ENCODE assay signal across 11 mouse cellular contexts in the genomic region with DNA sequence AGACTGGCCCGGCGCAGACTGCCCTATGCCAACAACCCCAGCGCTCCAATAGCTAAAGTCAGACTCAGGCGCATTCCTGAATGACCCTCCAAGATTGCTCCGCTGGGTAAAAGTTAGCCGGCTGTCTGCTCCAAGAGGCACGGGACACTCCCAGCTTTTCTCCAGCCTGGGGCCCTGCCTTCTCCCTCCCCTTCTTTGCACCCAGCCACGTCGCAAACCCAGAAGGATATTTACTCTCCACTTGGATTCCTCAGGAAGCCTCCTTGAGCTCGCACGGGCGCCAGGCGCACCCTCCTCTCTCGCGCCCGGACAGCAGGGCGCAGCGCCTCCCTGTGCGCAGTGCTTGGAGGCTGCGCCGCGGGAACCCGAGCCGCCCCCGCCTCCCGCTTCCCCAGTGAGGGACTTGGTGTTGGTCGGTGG. TPM values are rescaled to one million over a fixed set of nuclear protein-coding genes. Genes with fewer than 3 reads are reported as not detected.
DNase-seq lines count a peak whose midpoint lies in the region; ATAC-seq and TF ChIP-seq lines count a peak whose summit lies in the region.
"Had no signal": no experiment of that assay in that cellular context is flagged by ENCODE, and none has a peak within 500 bp of the region (broad histone marks: within the 10 kb centered on the region; RNA-seq: fewer than 3 reads in every experiment).

No protein-coding gene starts in this region.

- TF ChIP-seq CTCF in heart, postnatal 0 days (IDR thresholded peaks at IDR 0.05; ENCODE audit: low read depth): no peak
- no peak for TF ChIP-seq CTCF in midbrain, postnatal 0 days (IDR thresholded peaks at IDR 0.05)

- TF ChIP-seq EP300 in heart, postnatal 0 days (IDR thresholded peaks at IDR 0.05; ENCODE audit: low read depth): no peak

- peak overlapping the region; percentile 38; the same call in 1 of the 2 replicates for H3K4me3 ChIP-seq in heart, postnatal 0 days (ENCODE audit: low read depth, low read length)
- no peak overlapping the region; the same call in 1 of the 2 replicates for H3K4me3 ChIP-seq in embryonic facial prominence, embryonic 12.5 days
- peak overlapping the region; percentile 6; the same call in 1 of the 2 replicates for H3K4me3 ChIP-seq in midbrain, postnatal 0 days (ENCODE audit: low read depth, low read length)
- H3K4me3 ChIP-seq: liver, embryonic 15.5 days had no signal

- H3K9ac ChIP-seq in heart, postnatal 0 days (replicated peaks; ENCODE audit: low read depth, low read length): no peak overlapping the region
- H3K9ac ChIP-seq in embryonic facial prominence, embryonic 12.5 days: no peak overlapping the region
- H3K9ac ChIP-seq in midbrain, postnatal 0 days (replicated peaks; ENCODE audit: low read length, poor library complexity, severe bottlenecking): no peak overlapping the region
- H3K9ac ChIP-seq: liver, embryonic 15.5 days had no signal

- H3K27me3 ChIP-seq in heart, postnatal 0 days (ENCODE audit: control insufficient read depth, insufficient read depth, low read length): peaks cover 84% of the 10 kb centered on the region
- peaks cover 83% of the 10 kb centered on the region for H3K27me3 ChIP-seq in embryonic facial prominence, embryonic 12.5 days
- H3K27me3 ChIP-seq in midbrain, postnatal 0 days (ENCODE audit: insufficient read depth, low read length): peaks cover 71% of the 10 kb centered on the region

- 2% methylated on average over 27 of the region's 27 CpGs for WGBS in heart, postnatal 0 days
- WGBS in embryonic facial prominence, embryonic 12.5 days: under 1% methylated on average over 27 of the region's 27 CpGs
- WGBS in midbrain, postnatal 0 days: 3% methylated on average over 16 of the region's 27 CpGs

- ATAC-seq in heart, postnatal 0 days (ENCODE audit: insufficient read depth, low read depth): no peak
- no peak for ATAC-seq in embryonic facial prominence, embryonic 12.5 days (ENCODE audit: insufficient number of reproducible peaks, insufficient read depth, low FRiP score, low TSS enrichment)
- no peak for ATAC-seq in midbrain, postnatal 0 days (ENCODE audit: low FRiP score)
- no peak for ATAC-seq in erythroblast, adult 5-6 weeks (replicated peaks; ENCODE audit: low FRiP score, poor library complexity, severe bottlenecking)
- ATAC-seq in megakaryocyte-erythroid progenitor cell, adult 5-6 weeks (replicated peaks; ENCODE audit: low FRiP score, low TSS enrichment, poor library complexity, severe bottlenecking): no peak

- no peaks in the 10 kb centered on the region for H3K9me3 ChIP-seq in heart, postnatal 0 days (replicated peaks; ENCODE audit: control insufficient read depth, low read length)
- no peaks in the 10 kb centered on the region for H3K9me3 ChIP-seq in embryonic facial prominence, embryonic 12.5 days
- no peaks in the 10 kb centered on the region for H3K9me3 ChIP-seq in midbrain, postnatal 0 days (ENCODE audit: low read length)
- H3K9me3 ChIP-seq: liver, embryonic 15.5 days had no signal

- peaks cover 6% of the 10 kb centered on the region; the same call in 1 of the 2 replicates for H3K4me1 ChIP-seq in heart, postnatal 0 days (ENCODE audit: control insufficient read depth, insufficient read depth)
- peaks cover 17% of the 10 kb centered on the region; the same call in 1 of the 2 replicates for H3K4me1 ChIP-seq in embryonic facial prominence, embryonic 12.5 days
- peaks cover 5% of the 10 kb centered on the region; the same call in 1 of the 2 replicates for H3K4me1 ChIP-seq in midbrain, postnatal 0 days (ENCODE audit: insufficient read depth, low read length)
- H3K4me1 ChIP-seq: liver, embryonic 15.5 days had no signal

- H3K4me2 ChIP-seq in heart, postnatal 0 days (ENCODE audit: low read depth, low read length): peak overlapping the region; percentile 54; the same call in 1 of the 2 replicates
- H3K4me2 ChIP-seq in embryonic facial prominence, embryonic 12.5 days (replicated peaks): peak overlapping the region; percentile 63; the same call in 1 of the 2 replicates
- peak overlapping the region; percentile 64 for H3K4me2 ChIP-seq in midbrain, postnatal 0 days (ENCODE audit: low read depth, low read length, poor library complexity, severe bottlenecking)

- no peak overlapping the region for H3K27ac ChIP-seq in heart, postnatal 0 days (ENCODE audit: low read depth)
- H3K27ac ChIP-seq in embryonic facial prominence, embryonic 12.5 days: no peak overlapping the region
- H3K27ac ChIP-seq in midbrain, postnatal 0 days (ENCODE audit: low read depth, low read length): no peak overlapping the region
- H3K27ac ChIP-seq: liver, embryonic 15.5 days had no signal

- no peaks in the 10 kb centered on the region for H3K36me3 ChIP-seq in heart, postnatal 0 days (replicated peaks; ENCODE audit: control insufficient read depth, insufficient read depth, low read length)
- H3K36me3 ChIP-seq in embryonic facial prominence, embryonic 12.5 days: no peaks in the 10 kb centered on the region
- no peaks in the 10 kb centered on the region for H3K36me3 ChIP-seq in midbrain, postnatal 0 days (ENCODE audit: insufficient read depth, low read length)
- H3K36me3 ChIP-seq: G1E; liver, embryonic 15.5 days had no signal

- no peak for DNase-seq in heart, postnatal 0 days (ENCODE audit: low spot score)
- no peak for DNase-seq in heart, adult 9 months (ENCODE audit: low spot score in 2 of 2)
- peak; percentile 24 to 37 for DNase-seq in kidney, postnatal 4 days
- DNase-seq in midbrain, postnatal 0 days (ENCODE audit: low spot score): no peak
- no peak for DNase-seq in yolk sac, embryonic 10.5 days (ENCODE audit: low spot score)
- DNase-seq: thymus, adult 18-20 months had no signal

RNA-seq across cellular contexts. Expression of a gene that starts 8.2 kb away (rescaled TPM):
- 0.38 TPM in 1 of 2 replicates, not detected in the other for total RNA-seq in heart, postnatal 0 days (2014; rRNA removed; ENCODE audit: low replicate concordance)
- polyA plus RNA-seq in heart, postnatal 0 days (2015; fragmentation: Nextera tagmentation; extraction: Ambion mirVana): not detected in 2 replicates
- polyA plus RNA-seq in embryonic facial prominence, embryonic 12.5 days (2016; fragmentation: Nextera tagmentation; extraction: Ambion mirVana): 1.5 and 1.6 TPM in 2 replicates
- 1.4 and 3.2 TPM in 2 replicates for total RNA-seq in midbrain, postnatal 0 days (2014; rRNA removed)
- 0.83 and 0.86 TPM in 2 replicates for polyA plus RNA-seq in midbrain, postnatal 0 days (2015; fragmentation: Nextera tagmentation; extraction: Ambion mirVana)
- total RNA-seq in erythroblast, adult 5-6 weeks (2015; ENCODE audit: low replicate concordance): not detected in 2 replicates
- not detected in 2 replicates for total RNA-seq in erythroblast, adult 5-6 weeks (2017; ENCODE audit: low replicate concordance)
- not detected in 2 replicates for total RNA-seq in megakaryocyte-erythroid progenitor cell, adult 5-6 weeks (2014; fragmentation: Nextera tagmentation)
- not detected in 2 replicates for total RNA-seq in megakaryocyte-erythroid progenitor cell, adult 5-6 weeks (2017)
- total RNA-seq: G1E had no signal
- polyA plus RNA-seq: G1E; liver, embryonic 15.5 days had no signal

Comparison
In these comparisons a context has a peak if more than half of its experiments do, and no peak if none do; other contexts are left out.
1. DNase-seq: peak in kidney, postnatal 4 days (2 of 2); none in heart, postnatal 0 days (single experiment), heart, adult 9 months (0 of 2), midbrain, postnatal 0 days (single experiment) and yolk sac, embryonic 10.5 days (single experiment).
2. Peak in every context shown above with its lines, with median percentiles within 50 percentile points of each other: H3K4me2 ChIP-seq.